Mouse (Mus musculus) forebrain, postnatal 0 days (tissue): ENCODE data around the gene P2rx2. TPM values are rescaled to one million over a fixed set of nuclear protein-coding genes. Genes with fewer than 3 reads are reported as not detected.

Experiments
- ATAC-seq: fragments of 200-750 bp; cut with Nextera tagmentation; 2 replicates; pipeline ENCODE4 v1.8.0; 2017; ENCODE audit warnings: mild to moderate bottlenecking, moderate library complexity
- DNase-seq: peaks from one replicate; pipeline ENCODE4 v3.0.0-alpha.2; 2015
- H3K27ac ChIP-seq: fragments of 300-500 bp; sonication (generic); 2 replicates; pipeline ENCODE4 v1.5.1; 2014; ENCODE audit warnings: low read depth, mild to moderate bottlenecking, antibody characterized with exemption, low read length, moderate library complexity, mixed read lengths
- H3K27me3 ChIP-seq: fragments of 300-500 bp; sonication (generic); 2 replicates; pipeline ENCODE4 v1.6.1; 2014; ENCODE audit warnings: mild to moderate bottlenecking, low read length, mixed read lengths; ENCODE audit not compliant: insufficient read depth
- H3K36me3 ChIP-seq: fragments of 300-500 bp; sonication (generic); 2 replicates; pipeline ENCODE4 v1.6.1; 2014; ENCODE audit warnings: mild to moderate bottlenecking, moderate library complexity; ENCODE audit not compliant: insufficient read depth
- H3K4me1 ChIP-seq: fragments of 300-500 bp; sonication (generic); 2 replicates; pipeline ENCODE4 v1.6.1; 2014; ENCODE audit warnings: antibody characterized with exemption; ENCODE audit not compliant: insufficient read depth
- H3K4me2 ChIP-seq: fragments of 300-500 bp; sonication (generic); 2 replicates; pipeline ENCODE4 v1.6.1; 2014; ENCODE audit warnings: low read depth, mild to moderate bottlenecking, moderate library complexity
- H3K4me3 ChIP-seq: fragments of 300-500 bp; sonication (generic); 2 replicates; pipeline ENCODE4 v1.5.1; 2014; ENCODE audit warnings: low read depth, low read length, mixed read lengths
- H3K9ac ChIP-seq: fragments of 300-500 bp; sonication (generic); 2 replicates; pipeline ENCODE4 v1.6.1; 2014; ENCODE audit warnings: mild to moderate bottlenecking
- H3K9me3 ChIP-seq: fragments of 300-500 bp; sonication (generic); 2 replicates; pipeline ENCODE4 v1.6.1; 2016; ENCODE audit warnings: low read length
- CTCF ChIP-seq: sonication (generic); IDR thresholded peaks from 2 replicates; pipeline ENCODE4 v1.5.1; 2016; ENCODE audit warnings: antibody characterized with exemption, control low read depth, low read depth
- WGBS: fragments of 180-500 bp; shearing (Covaris S2); extraction: QIAGEN DNeasy Blood & Tissue Kit; methylation state at CpG from one replicate; pipeline ENCODE4 v1.1.7; 2014; 5-methylcytosine and 5-hydroxymethylcytosine counted together
- polyA plus RNA-seq: library from polyadenylated mRNA; unstranded; fragments of >200 nt; fragmentation: Nextera tagmentation; extraction: Ambion mirVana; gene quantifications from 2 replicates; pipeline ENCODE4 v1.2.1, GENCODE M21; 2015
- total RNA-seq: library from RNA; depleted of rRNA; stranded (reverse); fragments of >200 nt; gene quantifications from 2 replicates; pipeline ENCODE4 v1.2.3, GENCODE M21; 2014; rRNA removed

P2rx2 gene
- total and polyA plus RNA-seq, 2 experiments from 2014 or later = 10.3 to 13.3 TPM

DNA sequence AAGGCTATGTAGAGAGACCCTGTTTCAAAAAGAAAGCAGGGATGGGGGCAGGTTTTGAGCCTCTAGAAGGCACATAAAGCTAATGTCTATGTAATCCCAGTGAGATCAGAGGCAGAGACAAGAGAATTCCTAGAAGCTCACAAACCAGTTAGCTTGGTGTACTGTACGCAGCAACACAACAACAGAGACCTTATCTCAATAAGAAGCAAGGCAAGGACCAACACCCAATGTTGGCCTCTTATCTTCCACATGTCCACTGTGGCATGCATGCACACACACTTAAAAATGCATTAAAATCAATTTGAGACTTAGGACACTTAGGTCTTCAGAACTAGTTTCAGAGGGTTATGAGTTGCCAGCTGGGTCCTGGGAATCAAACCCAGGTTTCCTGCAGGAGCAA, 51.4 kb downstream of the P2rx2 start:
- no peak for TF ChIP-seq CTCF
- Histone ChIP-seq H3K9ac (no peak overlapping the region), H3K36me3 (no peaks in the 10 kb centered on the region; the same call in 1 of the 2 replicates), H3K27me3 (no peaks in the 10 kb centered on the region), H3K9me3 (no peaks in the 10 kb centered on the region), H3K4me2 (no peak overlapping the region), H3K4me3 (no peak overlapping the region), H3K4me1 (0 out of 2 replicates have a peak, but pooled peaks cover 2% of the 10 kb centered on the region), H3K27ac (no peak overlapping the region)
- no peak for DNase-seq
- WGBS = 100% methylated on average over 1 of the region's 1 CpGs
- ATAC-seq = no peak

Other genes with a start within 250 kb of the P2rx2 start
- gene Gm35315, start 248.8 kb downstream of the P2rx2 start, total RNA-seq = 0.23 and 0.48 TPM in 2 replicates
- 0.36 and 0.68 TPM in 2 replicates for gene Gm35315, start 248.8 kb downstream of the P2rx2 start, polyA plus RNA-seq
- gene Plcxd1, start 243.2 kb downstream of the P2rx2 start, total RNA-seq = 7.9 and 8.7 TPM in 2 replicates
- gene Plcxd1, start 243.2 kb downstream of the P2rx2 start, polyA plus RNA-seq = 2.9 and 4.7 TPM in 2 replicates
- gene Gtpbp6, start 235.0 kb downstream of the P2rx2 start, total RNA-seq = 99.2 and 103 TPM in 2 replicates
- 62.6 TPM in 2 replicates for gene Gtpbp6, start 235.0 kb downstream of the P2rx2 start, polyA plus RNA-seq
- gene Zfp605, start 233.1 kb downstream of the P2rx2 start, total RNA-seq = 20.4 and 22.3 TPM in 2 replicates
- 13.0 and 16.9 TPM in 2 replicates for gene Zfp605, start 233.1 kb downstream of the P2rx2 start, polyA plus RNA-seq
- gene Chfr, start 207.4 kb downstream of the P2rx2 start, total RNA-seq = 60.1 and 69.1 TPM in 2 replicates
- 45.9 and 53.8 TPM in 2 replicates for gene Chfr, start 207.4 kb downstream of the P2rx2 start, polyA plus RNA-seq
- 17.8 and 25.1 TPM in 2 replicates for gene Golga3, start 166.5 kb downstream of the P2rx2 start, total RNA-seq
- 12.7 and 15.9 TPM in 2 replicates for gene Golga3, start 166.5 kb downstream of the P2rx2 start, polyA plus RNA-seq
- 31.0 and 40.2 TPM in 2 replicates for gene Ankle2, start 112.2 kb downstream of the P2rx2 start, total RNA-seq
- 11.6 and 17.8 TPM in 2 replicates for gene Ankle2, start 112.2 kb downstream of the P2rx2 start, polyA plus RNA-seq
- gene Pgam5, start 73.3 kb downstream of the P2rx2 start, total RNA-seq = 154 and 169 TPM in 2 replicates
- gene Pgam5, start 73.3 kb downstream of the P2rx2 start, polyA plus RNA-seq = 117 and 120 TPM in 2 replicates
- gene Pxmp2, start 57.0 kb downstream of the P2rx2 start, total RNA-seq = 3.3 and 6.7 TPM in 2 replicates
- gene Pxmp2, start 57.0 kb downstream of the P2rx2 start, polyA plus RNA-seq = 9.6 and 11.3 TPM in 2 replicates
- gene Pole, start 56.9 kb downstream of the P2rx2 start, total RNA-seq = 5.5 and 6.7 TPM in 2 replicates
- 2.5 and 3.6 TPM in 2 replicates for gene Pole, start 56.9 kb downstream of the P2rx2 start, polyA plus RNA-seq
- gene Lrcol1, start 1.5 kb upstream of the P2rx2 start, total RNA-seq = not detected in 2 replicates
- gene Lrcol1, start 1.5 kb upstream of the P2rx2 start, polyA plus RNA-seq = not detected in 2 replicates
- gene Fbrsl1, start 105.3 kb upstream of the P2rx2 start, total RNA-seq = 28.1 and 30.3 TPM in 2 replicates
- gene Fbrsl1, start 105.3 kb upstream of the P2rx2 start, polyA plus RNA-seq = 20.2 and 21.3 TPM in 2 replicates
- gene Galnt9, start 201.1 kb upstream of the P2rx2 start, total RNA-seq = 27.8 and 29.3 TPM in 2 replicates
- 20.0 and 21.2 TPM in 2 replicates for gene Galnt9, start 201.1 kb upstream of the P2rx2 start, polyA plus RNA-seq